Mouse (Mus musculus) spleen, adult 2 months (tissue): ENCODE data around the gene Gpr108. TPM values are rescaled to one million over a fixed set of nuclear protein-coding genes. Genes with fewer than 3 reads are reported as not detected.

Experiments used
- DNase-seq, 2 experiments: peaks; one replicate each; pipeline versions ENCODE4 v3.0.0 to v3.0.0-alpha.2; 2012 to 2021; ENCODE audit warnings: low spot score in 2 of 2, low read depth in 1 of 2
- H3K27ac ChIP-seq: fragments of 200-500 bp; 2 replicates; pipeline ENCODE4 v1.5.1; 2012; ENCODE audit warnings: low read length, inconsistent platforms; ENCODE audit not compliant: insufficient read depth
- H3K27me3 ChIP-seq: fragments of 200-500 bp; 2 replicates; pipeline ENCODE4 v1.6.1; 2012; ENCODE audit warnings: mild to moderate bottlenecking, moderate library complexity, low read length, inconsistent platforms; ENCODE audit not compliant: control insufficient read depth, insufficient read depth
- H3K36me3 ChIP-seq: fragments of 200-500 bp; 2 replicates; pipeline ENCODE4 v1.6.1; 2012; ENCODE audit warnings: mild to moderate bottlenecking, low read length, inconsistent platforms; ENCODE audit not compliant: control insufficient read depth, insufficient read depth
- H3K4me1 ChIP-seq: fragments of 200-500 bp; 2 replicates; pipeline ENCODE4 v1.6.1; 2011; ENCODE audit warnings: inconsistent platforms; ENCODE audit not compliant: control insufficient read depth, insufficient read depth, insufficient read length
- H3K4me3 ChIP-seq: fragments of 200-500 bp; 2 replicates; pipeline ENCODE4 v1.5.1; 2011; ENCODE audit warnings: mild to moderate bottlenecking, inconsistent platforms; ENCODE audit not compliant: insufficient read depth, insufficient read length; ENCODE audit errors: extremely low read depth
- CTCF ChIP-seq: fragments of 200-500 bp; IDR thresholded peaks from 2 replicates; pipeline ENCODE4 v1.5.1; 2011; ENCODE audit warnings: mild to moderate bottlenecking, inconsistent platforms; ENCODE audit not compliant: insufficient read depth, insufficient read length, insufficient replicate concordance; ENCODE audit errors: extremely low read depth
- POLR2A ChIP-seq: fragments of 200-500 bp; IDR thresholded peaks from 2 replicates; pipeline ENCODE4 v1.6.1; 2011; ENCODE audit warnings: low read depth, low read length, inconsistent platforms
- WGBS: fragments of 180-500 bp; shearing (Covaris S2); methylation state at CpG from one replicate; pipeline ENCODE4 v1.1.7; 2018; 5-methylcytosine and 5-hydroxymethylcytosine counted together
- polyA plus RNA-seq: library from polyadenylated mRNA; depleted of rRNA; stranded (reverse); fragments of >200 nt; gene quantifications from 2 replicates; pipeline ENCODE4 v1.2.3, GENCODE M21; 2012

Gpr108 gene
- polyA plus RNA-seq, 1 experiment, result 38.5 TPM

- 0 out of 2 replicates have a peak overlapping the region, but pooled peaks have one; percentile 17 for H3K27ac ChIP-seq
Observed at GRCm38 (mm10) chr17:57289252-57289651, 41.0 kb upstream of the Gpr108 start.

GRCm38 (mm10) chr17:57286718-57287355 lies 38.6 kb upstream of the Gpr108 start:
- Histone ChIP-seq H3K4me1 (peaks cover 50% of the 10 kb centered on the region), H3K36me3 (0 out of 2 replicates have a peak, but pooled peaks cover 5% of the 10 kb centered on the region), H3K27me3 (no peaks in the 10 kb centered on the region), H3K27ac (no peak overlapping the region), H3K4me3 (no peak overlapping the region)
- no peak for DNase-seq
- TF ChIP-seq POLR2A (no peak), CTCF (no peak)
- 26% methylated on average over 8 of the region's 8 CpGs for WGBS

More at GRCm38 (mm10) chr17:57289252-57289651, 41.0 kb upstream of the Gpr108 start:
- H3K4me1 ChIP-seq, result peaks cover 39% of the 10 kb centered on the region
- no peak for DNase-seq
- 92% methylated on average over 5 of the region's 5 CpGs for WGBS
- H3K27me3 ChIP-seq, result no peaks in the 10 kb centered on the region
- H3K4me3 ChIP-seq, result no peak overlapping the region
- peaks cover 6% of the 10 kb centered on the region; the same call in 1 of the 2 replicates for H3K36me3 ChIP-seq
- TF ChIP-seq POLR2A (no peak), CTCF (no peak)

GRCm38 (mm10) chr17:57285077-57285476 lies 36.8 kb upstream of the Gpr108 start:
- H3K36me3 ChIP-seq, result peaks cover 5% of the 10 kb centered on the region; the same call in 1 of the 2 replicates
- H3K4me1 ChIP-seq, result peaks cover 50% of the 10 kb centered on the region
- TF ChIP-seq POLR2A, result no peak
- TF ChIP-seq CTCF, result no peak
- peak in 1 of 2 experiments; percentile 15 for DNase-seq
- H3K27ac ChIP-seq, result peak overlapping the region; percentile 82
- 24% methylated on average over 2 of the region's 2 CpGs for WGBS
- no peak overlapping the region for H3K4me3 ChIP-seq
- no peaks in the 10 kb centered on the region for H3K27me3 ChIP-seq

GRCm38 (mm10) chr17:57283906-57284305 lies 35.7 kb upstream of the Gpr108 start:
- H3K36me3 ChIP-seq, result peaks cover 3% of the 10 kb centered on the region; the same call in 1 of the 2 replicates
- TF ChIP-seq POLR2A (no peak), CTCF (no peak)
- peaks cover 45% of the 10 kb centered on the region for H3K4me1 ChIP-seq
- no peak for DNase-seq
- H3K4me3 ChIP-seq, result no peak overlapping the region
- no peaks in the 10 kb centered on the region for H3K27me3 ChIP-seq
- no peak overlapping the region for H3K27ac ChIP-seq
- 75% methylated on average over 5 of the region's 5 CpGs for WGBS

- peaks cover 2% of the 10 kb centered on the region; the same call in 1 of the 2 replicates for H3K36me3 ChIP-seq
Observed at GRCm38 (mm10) chr17:57280411-57280810, 32.2 kb upstream of the Gpr108 start.

GRCm38 (mm10) chr17:57279591-57280224 lies 31.5 kb upstream of the Gpr108 start:
- 5% methylated on average over 9 of the region's 9 CpGs for WGBS
- Histone ChIP-seq H3K4me1 (peaks cover 44% of the 10 kb centered on the region; the same call in 1 of the 2 replicates), H3K27ac (peak overlapping the region; percentile 99), H3K4me3 (peak overlapping the region; percentile 92), H3K27me3 (no peaks in the 10 kb centered on the region), H3K36me3 (peaks cover 2% of the 10 kb centered on the region; the same call in 1 of the 2 replicates)
- no peak for TF ChIP-seq CTCF
- TF ChIP-seq POLR2A, result no peak
- DNase-seq, result peak in 1 of 2 experiments; percentile 59

More at GRCm38 (mm10) chr17:57280411-57280810, 32.2 kb upstream of the Gpr108 start:
- TF ChIP-seq CTCF (no peak), POLR2A (no peak)
- 4% methylated on average over 3 of the region's 3 CpGs for WGBS
- Histone ChIP-seq H3K4me1 (peaks cover 47% of the 10 kb centered on the region), H3K27me3 (no peaks in the 10 kb centered on the region), H3K27ac (peak overlapping the region; percentile 99), H3K4me3 (peak overlapping the region; percentile 92)
- no peak for DNase-seq
